Mouse (Mus musculus) E14TG2a.4 (cell line): ENCODE measurements around the gene Mc3r.

Source experiments
- H3K27me3 ChIP-seq: 2 replicates; pipeline ENCODE4 v1.6.1; 2014; ENCODE audit warnings: low read length, control low read depth; ENCODE audit not compliant: insufficient read depth
- H3K36me3 ChIP-seq: 2 replicates; pipeline ENCODE4 v1.6.1; 2014; ENCODE audit warnings: low read length, control low read depth; ENCODE audit not compliant: insufficient read depth
- H3K4me1 ChIP-seq: replicated peaks from 2 replicates; pipeline ENCODE4 v1.6.1; 2014; ENCODE audit warnings: low read depth, low read length, control low read depth
- H3K4me3 ChIP-seq: replicated peaks from 2 replicates; pipeline ENCODE4 v1.5.1; 2014; ENCODE audit warnings: mild to moderate bottlenecking, low read length
- H3K9me3 ChIP-seq: 2 replicates; pipeline ENCODE4 v1.6.1; 2014; ENCODE audit warnings: low read length, control low read depth
- CTCF ChIP-seq: conservative IDR thresholded peaks from 2 replicates; pipeline ENCODE4 v1.5.1; 2014; ENCODE audit warnings: low read length
- NANOG ChIP-seq: IDR thresholded peaks from 2 replicates; pipeline ENCODE4 v1.6.1; 2014; ENCODE audit warnings: borderline replicate concordance, low read length, mixed read lengths
- POU5F1 ChIP-seq: IDR thresholded peaks from 2 replicates; pipeline ENCODE4 v1.6.1; 2014; ENCODE audit warnings: low read length, borderline replicate concordance

Mc3r gene

DNA sequence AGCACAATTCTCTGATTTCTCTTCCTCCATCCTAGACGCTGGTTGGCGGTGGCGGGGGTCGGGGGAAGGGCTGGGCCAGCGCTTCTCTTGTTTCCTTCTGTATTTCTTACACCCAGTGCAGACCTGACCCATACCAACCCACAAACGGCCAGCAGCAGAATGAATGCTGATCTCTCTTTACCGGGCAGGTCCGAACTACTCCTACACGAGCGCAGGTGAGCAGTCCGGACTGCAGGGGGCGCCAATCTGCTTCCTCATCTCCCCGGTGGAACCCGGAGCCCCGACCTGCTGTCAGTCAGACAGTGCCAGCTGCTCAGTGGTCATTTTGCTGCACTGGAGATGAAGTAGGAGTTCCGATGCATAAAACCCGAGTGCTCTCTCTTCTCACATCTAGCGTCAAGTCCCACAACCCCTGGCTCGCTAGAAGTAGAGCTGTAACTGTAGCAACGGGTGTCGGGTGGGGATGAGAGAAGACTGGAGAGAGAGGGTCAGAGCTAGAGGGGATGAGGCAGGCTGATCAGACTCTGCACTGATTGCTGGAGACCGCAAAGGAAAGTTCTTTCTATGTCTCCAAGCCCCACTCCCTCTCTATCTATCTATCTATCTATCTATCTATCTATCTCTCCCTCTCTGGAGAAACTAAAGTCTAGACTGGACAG lies at the start of gene Mc3r:
Mc3r (plus strand) TSS at position 387 of the 659 bp plus-strand sequence.
- peak; percentile 80 for TF ChIP-seq CTCF
- no peak for TF ChIP-seq NANOG
- no peak for TF ChIP-seq POU5F1

GRCm38 (mm10) chr2:172201998-172202780 lies 46.1 kb upstream of the Mc3r start:
- TF ChIP-seq CTCF: no peak
- TF ChIP-seq NANOG: no peak
- no peak for TF ChIP-seq POU5F1
- Histone ChIP-seq H3K36me3 (no peaks in the 10 kb centered on the region), H3K4me1 (no peaks in the 10 kb centered on the region; the same call in 1 of the 2 replicates), H3K9me3 (no peaks in the 10 kb centered on the region), H3K4me3 (no peak overlapping the region), H3K27me3 (peaks cover 3% of the 10 kb centered on the region; the same call in 1 of the 2 replicates)

More for the DNA sequence above, at the start of gene Mc3r:
- Histone ChIP-seq H3K4me3 (no peak within 1 kb of the TSS), H3K36me3 (no peaks in the 10 kb centered on the region), H3K9me3 (peaks cover 10% of the 10 kb centered on the region; the same call in 1 of the 2 replicates), H3K27me3 (peaks cover 46% of the 10 kb centered on the region), H3K4me1 (peaks cover 9% of the 10 kb centered on the region; the same call in 1 of the 2 replicates)

- Histone ChIP-seq H3K4me3 (no peak overlapping the region), H3K4me1 (no peaks in the 10 kb centered on the region), H3K27me3 (no peaks in the 10 kb centered on the region), H3K36me3 (no peaks in the 10 kb centered on the region), H3K9me3 (peaks cover 14% of the 10 kb centered on the region)
- TF ChIP-seq NANOG (no peak), POU5F1 (no peak), CTCF (peak; percentile 78)
These were observed 41.3 kb upstream of the Mc3r start for GRCm38 (mm10) chr2:172207003-172207402.

- no peaks in the 10 kb centered on the region for H3K27me3 ChIP-seq
- H3K36me3 ChIP-seq: no peaks in the 10 kb centered on the region
- TF ChIP-seq CTCF (no peak), NANOG (no peak), POU5F1 (no peak)
- H3K4me3 ChIP-seq: no peak overlapping the region
- peaks cover 20% of the 10 kb centered on the region for H3K4me1 ChIP-seq
- peaks cover 14% of the 10 kb centered on the region for H3K9me3 ChIP-seq
These were observed 34.8 kb upstream of the Mc3r start for GRCm38 (mm10) chr2:172213480-172213879.

DNA sequence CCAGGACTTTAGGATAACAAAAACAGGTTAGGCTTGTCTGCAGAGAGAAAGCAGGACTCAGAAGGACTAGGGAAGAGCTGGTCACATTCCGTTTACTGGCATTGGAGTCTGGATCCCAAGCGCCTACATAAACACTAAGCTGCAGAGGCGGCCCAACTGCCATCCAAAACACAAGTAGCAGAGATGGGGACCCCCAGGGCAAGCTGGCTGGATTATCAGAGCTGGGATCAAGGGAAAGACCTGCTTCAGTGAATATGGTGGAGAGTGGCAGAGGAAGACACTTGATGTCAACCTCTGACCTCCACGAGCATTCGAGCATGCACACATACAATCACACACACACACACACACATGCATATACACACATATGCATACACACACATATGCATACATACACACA lies 34.0 kb upstream of the Mc3r start:
- Histone ChIP-seq H3K36me3 (no peaks in the 10 kb centered on the region), H3K4me3 (no peak overlapping the region), H3K4me1 (peaks cover 26% of the 10 kb centered on the region), H3K9me3 (peaks cover 7% of the 10 kb centered on the region; the same call in 1 of the 2 replicates), H3K27me3 (no peaks in the 10 kb centered on the region)
- TF ChIP-seq POU5F1 (no peak), CTCF (no peak), NANOG (no peak)

DNA sequence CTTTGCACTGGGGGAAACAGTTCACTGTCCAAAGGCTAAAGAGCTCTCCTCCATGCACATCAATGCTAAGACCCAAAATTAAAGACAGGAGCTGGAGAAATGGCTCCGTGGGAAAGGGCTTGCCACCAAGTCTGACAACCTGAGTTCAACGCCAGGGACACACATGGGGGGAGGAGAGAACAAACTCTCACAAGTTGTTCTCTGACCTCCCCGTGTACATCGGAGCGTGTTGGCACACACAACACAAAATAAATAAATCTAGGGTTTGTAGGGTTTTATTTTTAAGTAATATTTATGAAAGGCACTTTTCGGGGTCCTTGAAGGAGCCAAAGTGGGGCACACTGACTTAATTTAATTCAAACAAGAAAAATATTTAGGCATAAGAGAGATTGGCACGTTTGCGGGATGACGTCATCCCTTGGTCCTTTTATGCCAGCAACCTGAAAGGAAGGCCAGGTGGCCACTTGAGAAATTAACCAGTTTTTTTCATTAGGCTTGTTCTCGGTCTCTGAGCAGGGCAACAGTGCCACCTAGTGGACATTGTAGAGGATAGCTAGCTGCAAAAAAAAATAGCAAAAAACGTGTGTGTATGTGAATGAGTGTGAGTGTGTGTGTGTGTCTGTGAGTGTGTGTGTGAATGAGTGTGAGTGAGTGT lies 32.7 kb upstream of the Mc3r start:
- TF ChIP-seq POU5F1: no peak
- TF ChIP-seq CTCF: peak; percentile 65
- no peak for TF ChIP-seq NANOG

DNA sequence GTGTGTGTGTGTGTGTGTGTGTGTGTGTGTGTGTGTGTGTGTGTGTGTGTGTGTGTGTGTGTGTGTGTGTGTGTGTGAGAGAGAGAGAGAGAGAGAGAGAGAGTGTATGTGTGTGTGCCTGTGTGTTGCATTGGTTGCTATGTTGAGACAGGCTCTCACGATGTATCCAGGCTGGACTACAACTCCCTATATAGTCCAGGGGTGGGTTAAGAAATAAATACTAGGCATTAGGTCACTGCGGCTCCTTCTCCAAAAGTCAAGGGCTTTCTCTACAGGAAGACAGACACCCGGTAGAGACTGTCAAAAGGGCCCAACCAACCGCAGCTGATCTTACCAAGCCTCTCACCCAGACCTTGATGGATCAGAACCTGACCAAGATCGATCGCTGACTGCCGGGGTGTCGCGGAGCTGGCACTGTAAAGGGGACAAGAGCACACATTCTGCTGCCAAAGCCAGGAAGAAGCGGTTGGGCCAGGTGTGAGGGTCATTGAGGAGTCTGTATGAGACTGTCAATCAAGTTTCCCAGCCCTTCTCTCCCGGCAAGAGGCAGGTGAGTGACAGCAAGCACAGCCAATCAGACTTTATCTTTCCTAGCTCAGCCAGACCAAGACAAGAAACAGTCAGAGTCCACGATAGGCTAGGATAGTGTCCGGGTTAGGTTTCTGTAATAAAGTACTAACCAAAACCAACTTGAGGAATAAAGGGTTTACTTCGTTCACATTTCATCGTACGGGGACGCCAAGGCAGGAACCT lies 32.0 kb upstream of the Mc3r start:
- Histone ChIP-seq H3K27me3 (no peaks in the 10 kb centered on the region), H3K4me1 (peaks cover 28% of the 10 kb centered on the region), H3K9me3 (peaks cover 4% of the 10 kb centered on the region; the same call in 1 of the 2 replicates), H3K4me3 (no peak overlapping the region), H3K36me3 (no peaks in the 10 kb centered on the region)
- TF ChIP-seq NANOG: no peak
- no peak for TF ChIP-seq CTCF
- TF ChIP-seq POU5F1: no peak

More for the DNA sequence above, 32.7 kb upstream of the Mc3r start:
- H3K4me1 ChIP-seq: peaks cover 28% of the 10 kb centered on the region
- no peaks in the 10 kb centered on the region for H3K27me3 ChIP-seq
- H3K36me3 ChIP-seq: no peaks in the 10 kb centered on the region
- peaks cover 4% of the 10 kb centered on the region; the same call in 1 of the 2 replicates for H3K9me3 ChIP-seq
- no peak overlapping the region for H3K4me3 ChIP-seq

GRCm38 (mm10) chr2:172217886-172218285 lies 30.4 kb upstream of the Mc3r start:
- no peaks in the 10 kb centered on the region for H3K36me3 ChIP-seq
- no peaks in the 10 kb centered on the region for H3K9me3 ChIP-seq
- no peak overlapping the region for H3K4me3 ChIP-seq
- H3K27me3 ChIP-seq: peaks cover 10% of the 10 kb centered on the region
- peaks cover 35% of the 10 kb centered on the region for H3K4me1 ChIP-seq
- TF ChIP-seq NANOG: no peak
- no peak for TF ChIP-seq CTCF
- TF ChIP-seq POU5F1: no peak
